Mouse (Mus musculus): Measurements from ENCODE around the gene Acod1. TPM values are rescaled to one million over a fixed set of nuclear protein-coding genes. Genes with fewer than 3 reads are reported as not detected.

The Acod1 gene
- polyA plus RNA-seq, 1 experiment from 2014 or later: 0.24 TPM

GRCm38 (mm10) chr14:103037016-103037415 is 9.8 kb upstream of the Acod1 start:
- no peak overlapping the region for H3K4me3 ChIP-seq (replicated peaks; ENCODE audit: low read depth, low read length)
- H3K4me2 ChIP-seq (ENCODE audit: low read length): no peak overlapping the region
- H3K4me1 ChIP-seq (ENCODE audit: control insufficient read depth, insufficient read depth, low read length): no peaks in the 10 kb centered on the region
- H3K27ac ChIP-seq (replicated peaks; ENCODE audit: low read depth, low read length): no peak overlapping the region
- H3K9ac ChIP-seq (replicated peaks; ENCODE audit: low read length): no peak overlapping the region
- DNase-seq (no peak), ATAC-seq (ENCODE audit: low FRiP score, low TSS enrichment) (no peak)
- no peaks in the 10 kb centered on the region for H3K9me3 ChIP-seq (ENCODE audit: control insufficient read depth, low read length)
- H3K36me3 ChIP-seq (ENCODE audit: control insufficient read depth, insufficient read depth, low read length): no peaks in the 10 kb centered on the region
- H3K27me3 ChIP-seq (ENCODE audit: control insufficient read depth, insufficient read depth, low read length): no peaks in the 10 kb centered on the region
- WGBS: 56% methylated on average over 3 of the region's 3 CpGs

DNA sequence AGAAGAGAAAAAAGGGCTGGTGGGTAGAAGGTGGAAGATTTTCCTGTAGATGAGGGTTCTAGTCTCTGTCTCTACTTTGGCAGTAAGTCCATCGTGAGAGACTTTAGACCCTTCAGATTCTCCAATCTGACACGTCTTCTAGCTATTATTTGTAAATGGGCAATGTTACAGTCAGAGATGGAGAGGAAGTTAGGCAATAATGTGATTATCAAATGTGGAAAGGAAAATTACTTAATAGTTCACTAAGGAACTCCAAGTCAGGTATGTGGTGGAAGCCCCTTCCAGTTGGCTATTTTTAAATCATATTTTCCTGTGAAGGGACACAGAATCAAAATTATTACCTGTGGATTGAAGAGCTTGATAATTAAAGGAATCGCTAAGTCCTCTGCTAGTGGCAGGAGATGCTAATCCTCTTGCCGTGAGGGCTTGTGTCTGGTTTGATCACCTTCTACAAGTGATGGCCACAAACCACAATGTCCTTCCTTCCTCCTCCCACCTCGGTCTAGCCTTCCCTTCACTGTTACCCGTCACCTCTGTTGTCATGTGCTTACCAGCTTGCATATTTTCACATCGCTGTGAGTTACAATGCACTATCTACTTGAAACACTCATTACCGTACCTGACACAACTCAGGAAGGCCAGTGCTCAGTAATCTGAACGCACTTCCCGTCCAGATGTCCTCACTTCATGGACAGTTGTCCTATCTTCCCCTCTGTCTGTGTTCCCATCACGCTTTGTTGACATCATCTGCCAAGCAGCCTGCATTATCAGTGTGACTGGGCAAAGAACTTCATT is 1.7 kb downstream of the Acod1 start:
- no peak overlapping the region for H3K9ac ChIP-seq (replicated peaks; ENCODE audit: low read length)

DNA sequence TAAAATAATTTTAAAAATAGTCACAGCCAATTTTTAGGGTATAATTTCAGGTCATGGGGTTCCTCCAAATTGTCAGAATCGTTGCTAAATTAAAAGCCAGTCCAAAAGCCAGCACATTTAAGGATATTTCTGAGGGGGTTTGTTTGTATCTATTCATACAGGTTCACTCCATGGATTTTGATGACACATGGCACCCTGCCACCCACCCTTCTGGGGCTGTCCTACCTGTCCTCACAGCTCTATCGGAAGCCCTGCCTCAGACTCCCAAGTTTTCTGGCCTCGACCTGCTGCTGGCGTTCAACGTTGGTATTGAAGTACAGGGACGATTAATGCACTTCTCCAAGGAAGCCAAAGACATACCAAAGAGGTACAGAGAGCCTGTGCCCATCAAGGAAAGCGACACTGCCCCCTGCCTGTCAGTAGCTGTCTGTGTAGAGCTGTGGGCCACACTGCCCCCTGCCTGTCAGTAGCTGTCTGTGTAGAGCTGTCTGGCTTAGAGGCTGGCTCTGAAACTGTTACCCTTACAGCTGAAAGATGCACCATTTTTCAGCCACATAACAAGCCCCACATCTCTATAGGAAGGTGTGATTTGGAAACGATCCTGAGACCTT is 4.5 kb downstream of the Acod1 start:
- 42% methylated on average over 8 of the region's 8 CpGs for WGBS
- Histone ChIP-seq H3K9ac (replicated peaks; ENCODE audit: low read length) (no peak overlapping the region), H3K27ac (replicated peaks; ENCODE audit: low read depth, low read length) (no peak overlapping the region), H3K9me3 (ENCODE audit: control insufficient read depth, low read length) (no peaks in the 10 kb centered on the region), H3K36me3 (ENCODE audit: control insufficient read depth, insufficient read depth, low read length) (no peaks in the 10 kb centered on the region), H3K4me2 (ENCODE audit: low read length) (no peak overlapping the region), H3K4me3 (replicated peaks; ENCODE audit: low read depth, low read length) (no peak overlapping the region), H3K27me3 (ENCODE audit: control insufficient read depth, insufficient read depth, low read length) (no peaks in the 10 kb centered on the region), H3K4me1 (ENCODE audit: control insufficient read depth, insufficient read depth, low read length) (no peaks in the 10 kb centered on the region)
- DNase-seq (peak; percentile 68), ATAC-seq (ENCODE audit: low FRiP score, low TSS enrichment) (peak; percentile 62; the same call in 1 of the 2 replicates)

More for the DNA sequence above, 1.7 kb downstream of the Acod1 start:
- ATAC-seq (ENCODE audit: low FRiP score, low TSS enrichment) (no peak), DNase-seq (no peak)
- WGBS: 92% methylated on average over 11 of the region's 11 CpGs
- Histone ChIP-seq H3K36me3 (ENCODE audit: control insufficient read depth, insufficient read depth, low read length) (no peaks in the 10 kb centered on the region), H3K4me2 (ENCODE audit: low read length) (no peak overlapping the region), H3K27ac (replicated peaks; ENCODE audit: low read depth, low read length) (no peak overlapping the region), H3K4me1 (ENCODE audit: control insufficient read depth, insufficient read depth, low read length) (no peaks in the 10 kb centered on the region), H3K9me3 (ENCODE audit: control insufficient read depth, low read length) (no peaks in the 10 kb centered on the region), H3K4me3 (replicated peaks; ENCODE audit: low read depth, low read length) (no peak overlapping the region), H3K27me3 (ENCODE audit: control insufficient read depth, insufficient read depth, low read length) (no peaks in the 10 kb centered on the region)

DNA sequence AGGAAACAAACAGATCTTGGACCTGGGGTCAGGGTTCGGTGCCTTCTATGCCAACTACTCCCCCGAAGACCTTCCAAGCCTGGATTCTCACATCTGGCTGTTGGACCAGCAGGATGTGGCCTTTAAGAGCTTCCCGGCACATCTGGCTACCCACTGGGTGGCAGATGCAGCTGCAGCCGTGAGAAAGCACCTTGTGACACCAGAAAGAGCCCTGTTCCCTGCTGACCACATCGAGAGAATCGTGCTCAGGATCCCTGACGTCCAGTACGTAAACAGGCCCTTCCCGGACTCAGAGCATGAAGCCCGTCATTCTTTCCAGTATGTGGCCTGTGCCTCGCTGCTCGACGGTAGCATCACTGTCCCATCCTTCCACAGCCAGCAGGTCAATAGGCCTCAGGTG is 8.0 kb downstream of the Acod1 start:
- 88% methylated on average over 13 of the region's 13 CpGs for WGBS
- ATAC-seq (ENCODE audit: low FRiP score, low TSS enrichment): no peak

DNA sequence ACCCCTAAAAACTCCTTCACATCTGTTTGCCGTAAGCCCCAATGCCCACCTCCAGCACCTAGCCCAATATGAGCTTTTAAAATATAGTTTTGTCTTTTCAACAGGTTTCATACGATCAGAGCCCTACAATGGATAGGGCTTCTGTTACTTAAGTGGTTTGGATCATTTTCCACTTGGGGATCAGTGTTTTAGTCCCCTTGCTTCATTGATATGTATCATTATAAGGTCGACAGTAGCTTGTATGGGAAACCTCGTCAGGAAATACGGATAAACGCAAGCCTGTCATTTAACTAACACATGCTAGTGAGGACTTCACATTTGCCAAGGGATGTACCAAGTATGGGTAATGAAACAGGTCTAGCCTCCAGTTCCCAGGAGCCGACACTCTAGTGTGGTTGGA is 9.8 kb downstream of the Acod1 start:
- Histone ChIP-seq H3K27me3 (ENCODE audit: control insufficient read depth, insufficient read depth, low read length) (no peaks in the 10 kb centered on the region), H3K9me3 (ENCODE audit: control insufficient read depth, low read length) (no peaks in the 10 kb centered on the region), H3K36me3 (ENCODE audit: control insufficient read depth, insufficient read depth, low read length) (no peaks in the 10 kb centered on the region), H3K27ac (replicated peaks; ENCODE audit: low read depth, low read length) (no peak overlapping the region), H3K9ac (replicated peaks; ENCODE audit: low read length) (no peak overlapping the region), H3K4me3 (replicated peaks; ENCODE audit: low read depth, low read length) (no peak overlapping the region), H3K4me1 (ENCODE audit: control insufficient read depth, insufficient read depth, low read length) (no peaks in the 10 kb centered on the region), H3K4me2 (ENCODE audit: low read length) (no peak overlapping the region)
- DNase-seq (no peak), ATAC-seq (ENCODE audit: low FRiP score, low TSS enrichment) (no peak)
- WGBS: 92% methylated on average over 7 of the region's 7 CpGs

More for the DNA sequence above, 8.0 kb downstream of the Acod1 start:
- H3K4me2 ChIP-seq (ENCODE audit: low read length): no peak overlapping the region
- H3K4me1 ChIP-seq (ENCODE audit: control insufficient read depth, insufficient read depth, low read length): no peaks in the 10 kb centered on the region
- H3K4me3 ChIP-seq (replicated peaks; ENCODE audit: low read depth, low read length): no peak overlapping the region
- no peaks in the 10 kb centered on the region for H3K9me3 ChIP-seq (ENCODE audit: control insufficient read depth, low read length)
- H3K36me3 ChIP-seq (ENCODE audit: control insufficient read depth, insufficient read depth, low read length): no peaks in the 10 kb centered on the region
- H3K27ac ChIP-seq (replicated peaks; ENCODE audit: low read depth, low read length): no peak overlapping the region
- no peak for DNase-seq
- no peak overlapping the region for H3K9ac ChIP-seq (replicated peaks; ENCODE audit: low read length)
- no peaks in the 10 kb centered on the region for H3K27me3 ChIP-seq (ENCODE audit: control insufficient read depth, insufficient read depth, low read length)

- Histone ChIP-seq H3K4me3 (replicated peaks; ENCODE audit: low read depth, low read length) (no peak overlapping the region), H3K27ac (replicated peaks; ENCODE audit: low read depth, low read length) (no peak overlapping the region), H3K9me3 (ENCODE audit: control insufficient read depth, low read length) (no peaks in the 10 kb centered on the region), H3K4me2 (ENCODE audit: low read length) (no peak overlapping the region), H3K36me3 (ENCODE audit: control insufficient read depth, insufficient read depth, low read length) (no peaks in the 10 kb centered on the region), H3K4me1 (ENCODE audit: control insufficient read depth, insufficient read depth, low read length) (no peaks in the 10 kb centered on the region), H3K9ac (replicated peaks; ENCODE audit: low read length) (no peak overlapping the region), H3K27me3 (ENCODE audit: control insufficient read depth, insufficient read depth, low read length) (no peaks in the 10 kb centered on the region)
- DNase-seq (no peak), ATAC-seq (ENCODE audit: low FRiP score, low TSS enrichment) (no peak)
- WGBS: 91% methylated on average over 1 of the region's 1 CpGs
Measured at GRCm38 (mm10) chr14:103058998-103059397, 12.2 kb downstream of the Acod1 start.

- Histone ChIP-seq H3K9me3 (ENCODE audit: control insufficient read depth, low read length) (no peaks in the 10 kb centered on the region), H3K4me1 (ENCODE audit: control insufficient read depth, insufficient read depth, low read length) (no peaks in the 10 kb centered on the region), H3K9ac (replicated peaks; ENCODE audit: low read length) (no peak overlapping the region), H3K27ac (replicated peaks; ENCODE audit: low read depth, low read length) (no peak overlapping the region), H3K4me2 (ENCODE audit: low read length) (no peak overlapping the region), H3K4me3 (replicated peaks; ENCODE audit: low read depth, low read length) (no peak overlapping the region), H3K36me3 (ENCODE audit: control insufficient read depth, insufficient read depth, low read length) (no peaks in the 10 kb centered on the region), H3K27me3 (ENCODE audit: control insufficient read depth, insufficient read depth, low read length) (no peaks in the 10 kb centered on the region)
- ATAC-seq (ENCODE audit: low FRiP score, low TSS enrichment): no peak
- 85% methylated on average over 10 of the region's 10 CpGs for WGBS
- no peak for DNase-seq
Measured at GRCm38 (mm10) chr14:103059495-103059894, 12.7 kb downstream of the Acod1 start.

GRCm38 (mm10) chr14:103065294-103066167 is 18.8 kb downstream of the Acod1 start:
- WGBS: 13% methylated on average over 10 of the region's 10 CpGs

More at GRCm38 (mm10) chr14:103065294-103066167, 18.8 kb downstream of the Acod1 start:
- no peak overlapping the region for H3K9ac ChIP-seq (replicated peaks; ENCODE audit: low read length)
- ATAC-seq (ENCODE audit: low FRiP score, low TSS enrichment) (no peak), DNase-seq (peak; percentile 88)
- H3K9me3 ChIP-seq (ENCODE audit: control insufficient read depth, low read length): no peaks in the 10 kb centered on the region
- no peaks in the 10 kb centered on the region for H3K36me3 ChIP-seq (ENCODE audit: control insufficient read depth, insufficient read depth, low read length)
- no peak overlapping the region for H3K27ac ChIP-seq (replicated peaks; ENCODE audit: low read depth, low read length)
- no peak overlapping the region for H3K4me3 ChIP-seq (replicated peaks; ENCODE audit: low read depth, low read length)
- H3K27me3 ChIP-seq (ENCODE audit: control insufficient read depth, insufficient read depth, low read length): no peaks in the 10 kb centered on the region
- H3K4me2 ChIP-seq (ENCODE audit: low read length): no peak overlapping the region
- H3K4me1 ChIP-seq (ENCODE audit: control insufficient read depth, insufficient read depth, low read length): 0 out of 2 replicates have a peak, but pooled peaks cover 4% of the 10 kb centered on the region
